Mouse (Mus musculus) liver, embryonic 13.5 days (tissue): ENCODE measurements around the gene AC170998.1. TPM values are rescaled to one million over a fixed set of nuclear protein-coding genes. Genes with fewer than 3 reads are reported as not detected.

ENCODE experiments used
- ATAC-seq: fragments of 200-750 bp; cut with Nextera tagmentation; 2 replicates; pipeline ENCODE4 v1.8.0; 2017; ENCODE audit warnings: low read depth, mild to moderate bottlenecking, moderate number of reproducible peaks, moderate library complexity
- DNase-seq: peaks from one replicate; pipeline ENCODE4 v3.0.0; 2022
- H3K27ac ChIP-seq: fragments of 300-500 bp; sonication (generic); 2 replicates; pipeline ENCODE4 v1.5.1; 2015; ENCODE audit warnings: moderate library complexity, mild to moderate bottlenecking, inconsistent platforms
- H3K27me3 ChIP-seq: fragments of 300-500 bp; sonication (generic); 2 replicates; pipeline ENCODE4 v1.6.1; 2015; ENCODE audit warnings: mild to moderate bottlenecking, inconsistent platforms
- H3K36me3 ChIP-seq: fragments of 300-500 bp; sonication (generic); 2 replicates; pipeline ENCODE4 v1.6.1; 2015; ENCODE audit warnings: mild to moderate bottlenecking, inconsistent platforms
- H3K4me1 ChIP-seq: fragments of 300-500 bp; sonication (generic); replicated peaks from 2 replicates; pipeline ENCODE4 v1.6.1; 2015; ENCODE audit warnings: inconsistent platforms
- H3K4me2 ChIP-seq: fragments of 300-500 bp; sonication (generic); 2 replicates; pipeline ENCODE4 v1.6.1; 2015; ENCODE audit warnings: inconsistent platforms, mild to moderate bottlenecking, moderate library complexity
- H3K4me3 ChIP-seq: fragments of 300-500 bp; sonication (generic); replicated peaks from 2 replicates; pipeline ENCODE4 v1.5.1; 2015; ENCODE audit warnings: mild to moderate bottlenecking, inconsistent platforms
- H3K9ac ChIP-seq: fragments of 300-500 bp; sonication (generic); 2 replicates; pipeline ENCODE4 v1.6.1; 2015; ENCODE audit warnings: mild to moderate bottlenecking, inconsistent platforms
- H3K9me3 ChIP-seq: fragments of 300-500 bp; sonication (generic); replicated peaks from 2 replicates; pipeline ENCODE4 v1.6.1; 2016; ENCODE audit warnings: inconsistent platforms
- WGBS: fragments of 180-500 bp; shearing (Covaris S2); methylation state at CpG from one replicate; pipeline ENCODE4 v1.1.7; 2015; ENCODE audit not compliant: insufficient replicate concordance; 5-methylcytosine and 5-hydroxymethylcytosine counted together
- polyA plus RNA-seq: library from polyadenylated mRNA; unstranded; fragments of >200 nt; fragmentation: Nextera tagmentation; extraction: Ambion mirVana; gene quantifications from 2 replicates; pipeline ENCODE4 v1.2.1, GENCODE M21; 2015

AC170998.1 gene
- polyA plus RNA-seq, 1 experiment from 2014 or later: 1.2 TPM

DNA sequence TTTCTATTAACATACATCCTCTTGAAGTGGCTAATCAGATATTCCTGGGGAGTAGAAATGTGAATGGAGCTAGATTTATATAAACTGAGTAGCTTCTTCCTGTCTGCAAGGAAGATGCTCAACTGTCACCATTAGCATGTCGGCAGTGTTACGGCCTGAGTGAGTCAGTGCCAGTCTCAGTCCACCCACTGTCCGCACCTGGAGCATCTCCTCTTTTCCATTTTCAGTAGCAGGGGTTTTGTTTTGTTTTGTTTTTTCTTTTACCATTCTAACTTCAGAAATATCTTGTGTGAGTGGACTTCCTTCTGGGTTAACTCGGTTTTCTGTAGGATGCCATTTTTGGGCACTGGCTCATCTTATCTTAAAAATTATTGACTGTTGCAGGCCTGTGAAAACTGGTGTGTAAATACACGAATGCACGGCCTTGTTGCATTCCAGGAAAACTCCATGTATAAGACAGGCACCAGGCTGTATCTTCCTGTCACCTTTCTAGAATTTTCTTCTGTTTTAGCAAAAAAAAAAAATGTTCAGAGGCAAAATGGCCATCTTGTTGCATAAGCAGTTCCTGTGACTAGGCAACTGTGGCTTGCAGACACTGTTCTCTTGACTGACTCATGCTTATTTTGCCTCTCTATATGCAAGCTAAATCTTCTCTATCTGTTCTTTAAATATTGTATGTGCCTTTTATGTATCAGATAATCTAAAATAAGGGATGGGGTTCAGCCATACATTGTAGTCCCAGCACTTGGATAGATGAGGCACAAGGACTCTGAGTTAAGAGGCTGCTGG is 9.6 kb downstream of the AC170998.1 start:
- no peaks in the 10 kb centered on the region for H3K9me3 ChIP-seq
- ATAC-seq (no peak), DNase-seq (no peak)
- peaks cover 78% of the 10 kb centered on the region for H3K36me3 ChIP-seq
- peak overlapping the region; percentile 60 for H3K27ac ChIP-seq
- H3K4me2 ChIP-seq: no peak overlapping the region
- H3K4me3 ChIP-seq: no peak overlapping the region
- H3K9ac ChIP-seq: no peak overlapping the region
- WGBS: 68% methylated on average over 6 of the region's 6 CpGs
- H3K4me1 ChIP-seq: peaks cover 11% of the 10 kb centered on the region; the same call in 1 of the 2 replicates
- H3K27me3 ChIP-seq: no peaks in the 10 kb centered on the region

GRCm38 (mm10) chr17:28736486-28736885 is 10.6 kb downstream of the AC170998.1 start:
- no peaks in the 10 kb centered on the region for H3K9me3 ChIP-seq
- H3K27me3 ChIP-seq: no peaks in the 10 kb centered on the region
- no peak overlapping the region for H3K9ac ChIP-seq

GRCm38 (mm10) chr17:28737973-28738372 is 12.1 kb downstream of the AC170998.1 start:
- no peak overlapping the region for H3K4me3 ChIP-seq
- peaks cover 11% of the 10 kb centered on the region; the same call in 1 of the 2 replicates for H3K4me1 ChIP-seq
- ATAC-seq (no peak), DNase-seq (no peak)
- H3K27ac ChIP-seq: no peak overlapping the region
- WGBS: 55% methylated on average over 4 of the region's 4 CpGs
- no peak overlapping the region for H3K9ac ChIP-seq
- no peaks in the 10 kb centered on the region for H3K9me3 ChIP-seq
- no peak overlapping the region for H3K4me2 ChIP-seq
- no peaks in the 10 kb centered on the region for H3K27me3 ChIP-seq
- peaks cover 78% of the 10 kb centered on the region for H3K36me3 ChIP-seq

More at GRCm38 (mm10) chr17:28736486-28736885, 10.6 kb downstream of the AC170998.1 start:
- Histone ChIP-seq H3K4me2 (no peak overlapping the region), H3K4me1 (peaks cover 11% of the 10 kb centered on the region; the same call in 1 of the 2 replicates), H3K27ac (peak overlapping the region; percentile 60), H3K36me3 (peaks cover 78% of the 10 kb centered on the region), H3K4me3 (no peak overlapping the region)
- DNase-seq (peak; percentile 9), ATAC-seq (peak; percentile 29; the same call in 1 of the 2 replicates)
- 48% methylated on average over 4 of the region's 4 CpGs for WGBS

GRCm38 (mm10) chr17:28739244-28739643 is 13.4 kb downstream of the AC170998.1 start:
- WGBS: 93% methylated on average over 6 of the region's 6 CpGs

GRCm38 (mm10) chr17:28743145-28743866 is 17.4 kb downstream of the AC170998.1 start:
- Histone ChIP-seq H3K36me3 (peaks cover 97% of the 10 kb centered on the region), H3K27me3 (no peaks in the 10 kb centered on the region), H3K4me1 (peaks cover 5% of the 10 kb centered on the region; the same call in 1 of the 2 replicates), H3K9me3 (no peaks in the 10 kb centered on the region), H3K27ac (no peak overlapping the region), H3K4me3 (no peak overlapping the region), H3K4me2 (no peak overlapping the region), H3K9ac (no peak overlapping the region)
- WGBS: 90% methylated on average over 11 of the region's 11 CpGs
- no peak for ATAC-seq
- DNase-seq: no peak

More at GRCm38 (mm10) chr17:28739244-28739643, 13.4 kb downstream of the AC170998.1 start:
- H3K4me3 ChIP-seq: no peak overlapping the region
- H3K4me1 ChIP-seq: peaks cover 11% of the 10 kb centered on the region; the same call in 1 of the 2 replicates
- DNase-seq (no peak), ATAC-seq (no peak)
- no peaks in the 10 kb centered on the region for H3K27me3 ChIP-seq
- no peak overlapping the region for H3K9ac ChIP-seq
- peaks cover 82% of the 10 kb centered on the region for H3K36me3 ChIP-seq
- H3K9me3 ChIP-seq: no peaks in the 10 kb centered on the region
- no peak overlapping the region for H3K4me2 ChIP-seq
- no peak overlapping the region for H3K27ac ChIP-seq

DNA sequence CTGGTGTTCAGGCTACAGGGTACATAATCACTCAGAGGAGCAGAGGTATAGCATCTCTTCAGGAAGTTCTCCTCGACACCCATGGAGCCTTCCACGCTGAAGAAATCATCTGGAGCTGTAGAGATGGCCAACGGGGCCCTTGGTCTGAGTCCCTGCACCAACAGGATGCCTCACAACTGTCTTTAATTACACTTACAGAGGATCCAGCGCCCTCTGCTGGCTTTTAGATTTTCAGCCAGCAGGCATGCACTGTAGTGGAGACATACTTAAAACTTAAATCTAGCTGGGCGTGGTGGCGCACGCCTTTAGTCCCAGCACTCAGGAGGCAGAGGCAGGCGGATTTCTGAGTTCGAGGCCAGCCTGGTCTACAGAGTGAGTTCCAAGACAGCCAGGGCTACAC is 18.0 kb downstream of the AC170998.1 start:
- peaks cover 5% of the 10 kb centered on the region; the same call in 1 of the 2 replicates for H3K4me1 ChIP-seq
- no peaks in the 10 kb centered on the region for H3K9me3 ChIP-seq
- ATAC-seq: no peak
- H3K9ac ChIP-seq: no peak overlapping the region
- DNase-seq: peak; percentile 13
- peaks cover 98% of the 10 kb centered on the region for H3K36me3 ChIP-seq
- no peak overlapping the region for H3K4me2 ChIP-seq
- H3K27me3 ChIP-seq: no peaks in the 10 kb centered on the region
- H3K4me3 ChIP-seq: no peak overlapping the region
- 85% methylated on average over 9 of the region's 9 CpGs for WGBS
- H3K27ac ChIP-seq: no peak overlapping the region

DNA sequence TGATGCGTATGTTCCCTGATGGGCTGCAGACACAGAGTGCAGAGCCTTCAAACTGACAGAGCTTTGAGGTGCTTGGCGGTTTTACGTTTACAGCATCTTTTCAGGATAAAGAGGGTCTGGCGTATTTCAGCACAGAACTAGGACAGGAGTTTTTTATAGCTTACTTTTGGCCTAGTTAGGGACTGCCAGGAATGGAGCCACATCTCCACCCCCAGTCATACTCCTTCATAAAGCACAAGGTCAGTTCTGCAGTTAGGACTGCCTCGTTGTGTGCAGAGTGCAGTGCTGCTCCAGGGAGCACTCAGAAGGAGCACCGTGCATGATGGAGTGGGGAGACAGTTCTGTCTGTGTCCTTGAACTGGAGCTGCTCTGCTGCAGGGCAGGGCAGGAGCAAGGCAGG is 19.9 kb downstream of the AC170998.1 start:
- no peak for ATAC-seq
- H3K9me3 ChIP-seq: no peaks in the 10 kb centered on the region
- no peak overlapping the region for H3K9ac ChIP-seq
- 87% methylated on average over 6 of the region's 6 CpGs for WGBS
- H3K27ac ChIP-seq: no peak overlapping the region
- no peak overlapping the region for H3K4me2 ChIP-seq
- H3K4me1 ChIP-seq: peaks cover 3% of the 10 kb centered on the region; the same call in 1 of the 2 replicates
- peaks cover 82% of the 10 kb centered on the region for H3K36me3 ChIP-seq
- DNase-seq: no peak
- no peaks in the 10 kb centered on the region for H3K27me3 ChIP-seq
- no peak overlapping the region for H3K4me3 ChIP-seq

DNA sequence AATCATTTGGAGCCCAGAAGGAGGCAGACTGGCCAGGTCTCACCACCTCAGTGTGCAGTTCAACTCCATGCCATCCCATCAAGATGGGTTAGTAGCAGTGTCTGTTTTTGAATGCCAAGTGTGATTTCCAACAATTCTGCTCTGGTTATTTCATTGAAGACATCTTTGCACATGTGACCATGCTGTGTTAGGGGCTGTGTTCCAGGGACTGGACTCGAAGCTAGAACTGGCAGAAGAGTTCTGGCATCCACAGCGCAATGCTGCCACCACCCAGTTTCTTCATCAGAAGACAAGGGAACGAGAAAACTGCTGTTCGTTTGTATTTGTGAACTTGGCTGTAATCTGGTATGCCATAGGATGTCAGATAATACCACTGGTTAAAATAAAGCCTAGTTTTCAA is 22.1 kb downstream of the AC170998.1 start:
- Histone ChIP-seq H3K27ac (no peak overlapping the region), H3K9me3 (no peaks in the 10 kb centered on the region), H3K27me3 (no peaks in the 10 kb centered on the region), H3K4me2 (no peak overlapping the region), H3K9ac (no peak overlapping the region), H3K4me1 (peaks cover 3% of the 10 kb centered on the region; the same call in 1 of the 2 replicates), H3K4me3 (no peak overlapping the region), H3K36me3 (peaks cover 59% of the 10 kb centered on the region)
- ATAC-seq (no peak), DNase-seq (no peak)
- WGBS: 82% methylated on average over 4 of the region's 4 CpGs

DNA sequence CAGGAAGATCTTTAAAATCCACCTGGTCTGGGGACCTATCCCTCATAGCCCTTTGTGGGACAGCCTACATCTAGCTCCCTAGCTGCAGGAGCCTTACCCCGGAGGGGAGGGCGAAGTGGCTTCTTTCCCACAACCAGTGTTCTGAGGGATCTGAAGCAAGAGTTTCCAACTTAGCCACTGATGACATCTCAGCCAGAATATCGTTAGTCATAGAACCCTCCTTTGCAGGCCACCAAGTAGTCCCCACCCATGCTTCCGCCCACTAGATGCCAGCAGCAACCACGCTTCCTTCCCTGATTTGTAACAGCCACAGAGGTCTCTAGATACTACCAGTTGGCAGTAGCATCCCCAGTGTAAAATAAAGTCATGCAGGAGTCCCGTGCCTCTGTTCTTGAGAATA is 24.7 kb downstream of the AC170998.1 start:
- Histone ChIP-seq H3K4me1 (peaks cover 3% of the 10 kb centered on the region; the same call in 1 of the 2 replicates), H3K36me3 (peaks cover 34% of the 10 kb centered on the region), H3K27ac (no peak overlapping the region), H3K27me3 (no peaks in the 10 kb centered on the region), H3K4me3 (no peak overlapping the region), H3K4me2 (no peak overlapping the region), H3K9ac (no peak overlapping the region), H3K9me3 (no peaks in the 10 kb centered on the region)
- no peak for DNase-seq
- WGBS: 24% methylated on average over 6 of the region's 6 CpGs
- 0 out of 2 replicates have a peak, but pooled peaks have one; percentile 18 for ATAC-seq

DNA sequence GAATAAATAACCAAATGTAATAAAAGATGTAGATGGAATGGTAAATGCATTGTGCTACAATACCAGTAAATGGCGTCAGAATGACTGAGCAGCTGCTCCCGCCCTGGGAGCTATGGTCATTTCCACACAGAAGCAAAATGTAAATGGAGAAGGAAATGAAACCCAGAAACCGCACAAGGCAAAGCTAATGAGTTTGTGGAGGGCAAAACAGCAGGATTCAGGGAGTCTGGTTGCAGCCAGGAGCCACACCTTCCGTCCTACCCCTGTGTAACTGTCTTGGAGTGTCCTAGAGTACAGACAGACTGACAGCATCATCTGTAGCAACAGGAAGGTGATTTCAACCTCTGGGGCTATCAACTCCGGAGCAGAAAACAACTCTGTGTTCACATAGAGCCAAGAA is 30.6 kb downstream of the AC170998.1 start:
- 41% methylated on average over 5 of the region's 5 CpGs for WGBS

DNA sequence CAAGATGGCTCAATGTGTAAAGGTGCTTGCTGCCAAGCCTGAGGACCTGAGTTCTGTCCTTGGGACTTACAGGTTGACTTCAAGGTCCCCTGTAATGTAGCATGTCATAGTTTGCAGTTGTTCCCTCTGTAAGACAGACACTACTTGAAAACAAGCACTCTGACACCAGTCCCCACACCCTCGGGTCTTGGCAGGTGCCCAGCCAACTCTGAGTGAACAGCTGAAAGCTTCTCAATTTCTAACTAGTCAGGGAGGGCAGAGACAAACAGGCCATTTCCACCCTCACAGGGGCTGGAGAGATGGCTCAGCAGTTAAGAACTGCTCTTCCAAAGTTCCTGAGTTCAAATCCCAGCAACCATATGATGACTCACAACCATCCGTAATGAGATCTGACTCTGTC is 31.6 kb downstream of the AC170998.1 start:
- Histone ChIP-seq H3K27ac (no peak overlapping the region), H3K4me1 (peaks cover 4% of the 10 kb centered on the region; the same call in 1 of the 2 replicates), H3K27me3 (no peaks in the 10 kb centered on the region), H3K4me3 (no peak overlapping the region), H3K9ac (no peak overlapping the region), H3K36me3 (no peaks in the 10 kb centered on the region), H3K9me3 (no peaks in the 10 kb centered on the region), H3K4me2 (no peak overlapping the region)
- DNase-seq (no peak), ATAC-seq (no peak)
- WGBS: 57% methylated on average over 2 of the region's 2 CpGs

More for the DNA sequence above, 30.6 kb downstream of the AC170998.1 start:
- Histone ChIP-seq H3K4me2 (no peak overlapping the region), H3K9me3 (no peaks in the 10 kb centered on the region), H3K27me3 (no peaks in the 10 kb centered on the region), H3K4me3 (no peak overlapping the region), H3K36me3 (no peaks in the 10 kb centered on the region), H3K27ac (no peak overlapping the region), H3K4me1 (peaks cover 4% of the 10 kb centered on the region; the same call in 1 of the 2 replicates), H3K9ac (no peak overlapping the region)
- DNase-seq (no peak), ATAC-seq (no peak)
